Mouse (Mus musculus): ENCODE results near the gene A3galt2.

Gene A3galt2

GRCm38 (mm10) chr4:128801675-128802465, 46.7 kb downstream of the A3galt2 start:
- no peak for DNase-seq

- DNase-seq: no peak
Observed at GRCm38 (mm10) chr4:128803569-128803968, 48.4 kb downstream of the A3galt2 start.

GRCm38 (mm10) chr4:128804426-128805149, 49.4 kb downstream of the A3galt2 start:
- no peak for DNase-seq

- DNase-seq: peak; percentile 46
Observed at GRCm38 (mm10) chr4:128805150-128806042, 50.2 kb downstream of the A3galt2 start.

GRCm38 (mm10) chr4:128806043-128806826, 51.1 kb downstream of the A3galt2 start, which contains the start of gene Zfp362:
Gene Zfp362 (minus strand): TSS chr4:128806045.
- DNase-seq: peak; percentile 30

- peak; percentile 78 for DNase-seq
Observed at GRCm38 (mm10) chr4:128806827-128807179, 51.6 kb downstream of the A3galt2 start.

GRCm38 (mm10) chr4:128811382-128812056, 56.4 kb downstream of the A3galt2 start:
- DNase-seq: peak; percentile 93

- no peak for DNase-seq
Observed at GRCm38 (mm10) chr4:128817011-128817410, 61.8 kb downstream of the A3galt2 start.
